Mouse (Mus musculus) CH12.LX (cell line): ENCODE measurements at regions not wholly inside any gene's neighbourhood (a gene's known extent, or its start where the extent isn't known, plus 50 kb on each side); places are given as distances from the start of the nearest gene placed in this dataset.
A peak's percentile ranks its signal among the peaks of the same experiment; 100 is the strongest.

Experiments
- DNase-seq: peaks from one replicate; pipeline ENCODE4 v3.0.0-alpha.2; 2013; ENCODE audit errors: extremely low read depth
- H3K27ac ChIP-seq: 2 replicates; pipeline ENCODE4 v1.5.1; 2012; ENCODE audit warnings: low read depth, mild to moderate bottlenecking, control low read depth, moderate library complexity; ENCODE audit not compliant: insufficient read depth
- H3K27me3 ChIP-seq: replicated peaks from 2 replicates; pipeline ENCODE3; 2012; ENCODE audit warnings: inconsistent platforms
- H3K36me3 ChIP-seq, 2 experiments: replicated peaks in 1 of 2; 2 replicates each; pipeline versions ENCODE3 to v1.6.1; 2012; ENCODE audit warnings: inconsistent platforms in 1 of 2, low read length in 1 of 2, mild to moderate bottlenecking in 1 of 2, mixed read lengths in 1 of 2, moderate library complexity in 1 of 2; ENCODE audit not compliant: control insufficient read depth in 1 of 2, insufficient read depth in 1 of 2
- H3K4me1 ChIP-seq, 2 experiments: 2 replicates each; pipeline ENCODE4 v1.6.1; 2012; ENCODE audit warnings: inconsistent platforms in 1 of 2, moderate library complexity in 1 of 2; ENCODE audit not compliant: insufficient read depth in 2 of 2, control insufficient read depth in 1 of 2
- H3K4me2 ChIP-seq: 2 replicates; pipeline ENCODE4 v1.6.1; 2012; ENCODE audit warnings: low read depth, mild to moderate bottlenecking, control low read depth; ENCODE audit not compliant: poor library complexity, insufficient read depth, severe bottlenecking
- H3K4me3 ChIP-seq, 3 experiments: fragments of 150-350 bp in 1 of 3; sonication (generic) in 1 of 3; replicated peaks in 1 of 3; 2 replicates each; pipeline versions ENCODE3 to v1.5.1; 2011 to 2012; ENCODE audit warnings: low read depth in 2 of 3, low read length in 2 of 3, mild to moderate bottlenecking in 2 of 3, moderate library complexity in 2 of 3, control low read depth in 1 of 3, improper control_type of control experiment in 1 of 3, inconsistent platforms in 1 of 3, mixed read lengths in 1 of 3; ENCODE audit not compliant: poor library complexity in 1 of 3
- H3K79me2 ChIP-seq: replicated peaks from 2 replicates; pipeline ENCODE4 v1.6.1; 2012; ENCODE audit warnings: mild to moderate bottlenecking, moderate library complexity; ENCODE audit not compliant: control insufficient read depth, poor library complexity, insufficient read depth, severe bottlenecking; ENCODE audit errors: extremely low read depth
- H3K9ac ChIP-seq: 2 replicates; pipeline ENCODE4 v1.6.1; 2012; ENCODE audit warnings: low read depth, mild to moderate bottlenecking, control low read depth, moderate library complexity; ENCODE audit not compliant: insufficient read depth
- H3K9me3 ChIP-seq: replicated peaks from 2 replicates; pipeline ENCODE3; 2012; ENCODE audit warnings: low read length, inconsistent platforms, mixed read lengths
- CHD1 ChIP-seq: IDR thresholded peaks from 2 replicates; pipeline ENCODE4 v1.6.1; 2012; ENCODE audit warnings: low read depth, low read length, improper control_type of control experiment, inconsistent platforms
- CTCF ChIP-seq, 2 experiments: IDR thresholded peaks in 1 of 2; conservative IDR thresholded peaks in 1 of 2; 2 replicates each; pipeline ENCODE4 v1.5.1; 2011 to 2012; ENCODE audit warnings: low read depth in 2 of 2, low read length in 2 of 2, improper control_type of control experiment in 1 of 2, inconsistent platforms in 1 of 2, mild to moderate bottlenecking in 1 of 2, moderate library complexity in 1 of 2
- E2F4 ChIP-seq: IDR thresholded peaks from 2 replicates; pipeline ENCODE4 v1.6.1; 2011; ENCODE audit warnings: low read depth, low read length, improper control_type of control experiment; ENCODE audit not compliant: insufficient replicate concordance
- GABPA ChIP-seq: IDR thresholded peaks from 2 replicates; pipeline ENCODE4 v1.6.1; 2012; ENCODE audit warnings: low read depth, low read length, improper control_type of control experiment, inconsistent platforms; ENCODE audit not compliant: insufficient replicate concordance
- HCFC1 ChIP-seq: IDR thresholded peaks from 2 replicates; pipeline ENCODE4 v1.6.1; 2012; ENCODE audit warnings: low read depth, mild to moderate bottlenecking, inconsistent platforms, low read length, improper control_type of control experiment
- IRF4 ChIP-seq: IDR thresholded peaks from 2 replicates; pipeline ENCODE4 v1.6.1; 2014; ENCODE audit warnings: low read depth, mild to moderate bottlenecking, inconsistent platforms, low read length, improper control_type of control experiment
- JUN ChIP-seq: IDR thresholded peaks from 2 replicates; pipeline ENCODE4 v1.6.1; 2011; ENCODE audit warnings: low read depth, mild to moderate bottlenecking, low read length, improper control_type of control experiment, moderate library complexity; ENCODE audit not compliant: insufficient read depth
- JUND ChIP-seq: conservative IDR thresholded peaks from 2 replicates; pipeline ENCODE4 v1.6.1; 2011; ENCODE audit warnings: low read depth, low read length, improper control_type of control experiment
- MAFK ChIP-seq: IDR thresholded peaks from 2 replicates; pipeline ENCODE4 v1.6.1; 2011; ENCODE audit warnings: low read length, improper control_type of control experiment; ENCODE audit not compliant: insufficient replicate concordance
- MAX ChIP-seq: IDR thresholded peaks from 2 replicates; pipeline ENCODE4 v1.6.1; 2011; ENCODE audit warnings: low read length, improper control_type of control experiment
- MAZ ChIP-seq: IDR thresholded peaks from 2 replicates; pipeline ENCODE4 v1.6.1; 2012; ENCODE audit warnings: low read depth, mild to moderate bottlenecking, inconsistent platforms, low read length, improper control_type of control experiment, moderate library complexity
- MEF2A ChIP-seq: IDR thresholded peaks from 2 replicates; pipeline ENCODE4 v1.6.1; 2014; ENCODE audit warnings: low read depth, mild to moderate bottlenecking, inconsistent platforms, low read length, improper control_type of control experiment, borderline replicate concordance
- MXI1 ChIP-seq: IDR thresholded peaks from 2 replicates; pipeline ENCODE4 v1.6.1; 2011; ENCODE audit warnings: mild to moderate bottlenecking, low read depth, low read length, improper control_type of control experiment
- NELFE ChIP-seq: IDR thresholded peaks from 2 replicates; pipeline ENCODE4 v1.6.1; 2011; ENCODE audit warnings: low read depth, low read length, improper control_type of control experiment
- NRF1 ChIP-seq: IDR thresholded peaks from 2 replicates; pipeline ENCODE4 v1.6.1; 2014; ENCODE audit warnings: low read depth, mild to moderate bottlenecking, inconsistent platforms, low read length, improper control_type of control experiment, moderate library complexity
- PAX5 ChIP-seq: IDR thresholded peaks from 2 replicates; pipeline ENCODE4 v1.6.1; 2012; ENCODE audit warnings: low read length, inconsistent platforms, mixed read lengths
- POLR2A ChIP-seq: IDR thresholded peaks from 2 replicates; pipeline ENCODE4 v1.6.1; 2011; ENCODE audit warnings: low read depth, mild to moderate bottlenecking, improper control_type of control experiment, low read length
- RAD21 ChIP-seq: IDR thresholded peaks from 2 replicates; pipeline ENCODE4 v1.6.1; 2011; ENCODE audit warnings: low read depth, mild to moderate bottlenecking, low read length, improper control_type of control experiment, moderate library complexity
- RCOR1 ChIP-seq: conservative IDR thresholded peaks from 2 replicates; pipeline ENCODE4 v1.6.1; 2012; ENCODE audit warnings: low read depth, mild to moderate bottlenecking, inconsistent platforms, low read length, improper control_type of control experiment
- SIN3A ChIP-seq: IDR thresholded peaks from 2 replicates; pipeline ENCODE4 v1.6.1; 2012; ENCODE audit warnings: low read length, improper control_type of control experiment, inconsistent platforms
- SMC3 ChIP-seq: IDR thresholded peaks from 2 replicates; pipeline ENCODE4 v1.6.1; 2011; ENCODE audit warnings: low read depth, low read length, improper control_type of control experiment
- TBP ChIP-seq: conservative IDR thresholded peaks from 2 replicates; pipeline ENCODE4 v1.6.1; 2011; ENCODE audit warnings: low read depth, low read length, improper control_type of control experiment
- TCF12 ChIP-seq: IDR thresholded peaks from 2 replicates; pipeline ENCODE4 v1.6.1; 2014; ENCODE audit warnings: low read depth, mild to moderate bottlenecking, inconsistent platforms, low read length, improper control_type of control experiment
- USF2 ChIP-seq: conservative IDR thresholded peaks from 2 replicates; pipeline ENCODE4 v1.6.1; 2011; ENCODE audit warnings: low read depth, low read length, improper control_type of control experiment
- ZC3H11A ChIP-seq: IDR thresholded peaks from 2 replicates; pipeline ENCODE4 v1.6.1; 2012; ENCODE audit warnings: low read depth, mild to moderate bottlenecking, inconsistent platforms, low read length, improper control_type of control experiment
- ZNF384 ChIP-seq: IDR thresholded peaks from 2 replicates; pipeline ENCODE4 v1.6.1; 2012; ENCODE audit warnings: low read depth, low read length, improper control_type of control experiment, inconsistent platforms
- dilution Hi-C: fragments of 300-500 bp; cut with MboI; formaldehyde crosslinking; loops from 2 replicates; pipeline ENCODE4 v1.14.3; 2020; ENCODE audit warnings: low sequenced_read_pairs; ENCODE audit not compliant: extremely low pct_unique_long_range_greater_than_20kb, extremely low pct_ligation_motif_present
- in situ Hi-C: fragments of 300-500 bp; cut with MboI; formaldehyde crosslinking; loops from 3 replicates; pipeline ENCODE4 v1.14.3; 2019; ENCODE audit warnings: low sequenced_read_pairs, low pct_ligation_motif_present, low pct_unique_long_range_greater_than_20kb, mixed read lengths

GRCm38 (mm10) chr3:38138014-38138413 is 346.6 kb downstream of the Ankrd50 start:
- TF ChIP-seq TCF12 (no peak), ZC3H11A (no peak), MXI1 (no peak), GABPA (no peak), RAD21 (no peak), MAZ (no peak), POLR2A (no peak), USF2 (no peak), MEF2A (no peak), ZNF384 (no peak), PAX5 (no peak), NELFE (no peak), E2F4 (no peak), IRF4 (no peak), CHD1 (no peak), MAX (no peak), NRF1 (no peak), SIN3A (no peak), CTCF (conservative IDR thresholded peaks at IDR 0.05 in 1 of 2, IDR thresholded peaks at IDR 0.05 in 1 of 2; ENCODE audit: low read depth in 2 of 2, low read length in 2 of 2) (no peak)
- H3K36me3 ChIP-seq = no peaks in the 10 kb centered on the region
- dilution Hi-C loops = no loop called here
- in situ Hi-C loops = no loop called here
- H3K27me3 ChIP-seq = no peaks in the 10 kb centered on the region
- no peaks in the 10 kb centered on the region for H3K9me3 ChIP-seq
- H3K4me2 ChIP-seq = no peak overlapping the region
- H3K9ac ChIP-seq = no peak overlapping the region
- no peaks in the 10 kb centered on the region for H3K4me1 ChIP-seq
- H3K27ac ChIP-seq = no peak overlapping the region
- no peak overlapping the region for H3K4me3 ChIP-seq
- H3K79me2 ChIP-seq = no peaks in the 10 kb centered on the region
- no peak for DNase-seq

GRCm38 (mm10) chr3:38135808-38136214 is 348.8 kb downstream of the Ankrd50 start:
- Histone ChIP-seq H3K79me2 (no peaks in the 10 kb centered on the region), H3K27ac (no peak overlapping the region), H3K4me3 (no peak overlapping the region), H3K36me3 (no peaks in the 10 kb centered on the region), H3K4me2 (peak overlapping the region; percentile 67)
- DNase-seq = no peak
- dilution Hi-C loops = no loop called here
- in situ Hi-C loops = no loop called here
- TF ChIP-seq SMC3 = no peak
- no peak for TF ChIP-seq SIN3A
- TF ChIP-seq USF2 = no peak
- no peak for TF ChIP-seq NRF1
- no peak for TF ChIP-seq POLR2A
- no peak for TF ChIP-seq CHD1
- no peak for TF ChIP-seq MAZ
- TF ChIP-seq RCOR1 = no peak
- no peak for TF ChIP-seq MAFK
- no peak for TF ChIP-seq TCF12
- TF ChIP-seq IRF4 = no peak
- no peak for TF ChIP-seq JUND
- TF ChIP-seq GABPA = no peak
- TF ChIP-seq JUN = no peak
- no peak for TF ChIP-seq TBP
- TF ChIP-seq HCFC1 = no peak
- TF ChIP-seq, all 38 proteins: peak for 0
- Histone ChIP-seq H3K9me3 (no peaks in the 10 kb centered on the region), H3K4me1 (no peaks in the 10 kb centered on the region), H3K27me3 (no peaks in the 10 kb centered on the region), H3K9ac (no peak overlapping the region)
